In the genomic region with DNA sequence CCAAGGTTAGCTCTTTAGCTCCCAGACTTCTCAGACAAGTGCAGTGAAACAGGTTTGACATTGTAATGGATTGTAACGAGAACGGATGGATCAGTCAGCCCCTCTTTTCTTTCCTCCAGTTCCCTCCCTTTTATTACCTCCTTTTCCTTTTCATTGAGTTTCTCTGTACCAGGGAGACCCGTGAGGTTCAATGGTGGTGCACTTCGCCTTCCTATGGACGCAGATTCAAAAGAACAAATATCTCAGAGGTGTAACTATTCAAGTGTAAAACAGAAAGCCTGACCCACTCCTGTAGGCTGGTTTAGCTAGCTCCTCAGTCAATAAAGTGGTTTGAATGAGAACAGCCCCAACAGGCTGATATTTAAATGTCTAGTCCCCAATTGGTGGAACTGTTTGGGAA, we compare ENCODE assay signal across 25 mouse cellular contexts. TPM values are rescaled to one million over a fixed set of nuclear protein-coding genes. Genes with fewer than 3 reads are reported as not detected.
A peak's percentile ranks its signal among the peaks of the same experiment; 100 is the strongest.
DNase-seq lines count a peak whose midpoint lies in the region; TF ChIP-seq lines count a peak whose summit lies in the region.
"Had no signal": no experiment of that assay in that cellular context is flagged by ENCODE, and none has a peak within 500 bp of the region (broad histone marks: within the 10 kb centered on the region; RNA-seq: fewer than 3 reads in every experiment).

No protein-coding gene starts in this region.

- no peak overlapping the region for H3K9ac ChIP-seq in ES-Bruce4 (ENCODE audit: low read depth, poor library complexity, severe bottlenecking)

- no peak for TF ChIP-seq EP300 in ES-Bruce4 (IDR thresholded peaks at IDR 0.05; ENCODE audit: insufficient read depth, low read depth, low read length)

- TF ChIP-seq CTCF in ES-Bruce4 (IDR thresholded peaks at IDR 0.05; ENCODE audit: low read depth, low read length): no peak

- peaks cover 56% of the 10 kb centered on the region for H3K36me3 ChIP-seq in ES-Bruce4 (ENCODE audit: control insufficient read depth, insufficient read depth, low read length, poor library complexity, severe bottlenecking)

- no peak for TF ChIP-seq POLR2A in ES-Bruce4 (IDR thresholded peaks at IDR 0.05; ENCODE audit: insufficient read depth, low read length)

- H3K4me1 ChIP-seq in ES-Bruce4 (ENCODE audit: control insufficient read depth, insufficient read depth, low read length): no peaks in the 10 kb centered on the region

- H3K4me3 ChIP-seq in ES-Bruce4 (ENCODE audit: low read depth, low read length): no peak overlapping the region

- DNase-seq in ES-CJ7 (ENCODE audit: low read depth, low spot score) (peak; percentile 43), R1 (ENCODE audit: low read depth, low spot score) (peak; percentile 81), ZHBTc4 (ENCODE audit: low read depth, low spot score) (peak; percentile 62)
- DNase-seq in adrenal gland, postnatal 25 days: no peak
- DNase-seq in adrenal gland, postnatal 4 days (ENCODE audit: low spot score in 2 of 2): no peak
- no peak for DNase-seq in layer of hippocampus, adult 18-20 months (ENCODE audit: low spot score in 2 of 2)
- no peak for DNase-seq in neural tube, embryonic 10.5 days (ENCODE audit: extremely low spot score, low spot score)
- DNase-seq: adrenal gland, adult 2 months; adrenal gland, adult 8-10 months; adrenal gland, postnatal 10 days; adrenal gland, postnatal 14 days; adrenal gland, postnatal 36 days; B cell, adult 2 months; cerebellum, adult 11 months; cerebellum, adult 11-12 months; cerebellum, adult 18-20 months; cerebellum, adult 2 months; cerebellum, adult 8-10 months; cerebellum, adult 9-10 months; cerebellum, adult 9-11 months; cerebellum, postnatal 10 days had no signal

- H3K9me3 ChIP-seq in ES-Bruce4 (replicated peaks; ENCODE audit: control insufficient read depth, insufficient read depth, low read length, poor library complexity, severe bottlenecking): no peaks in the 10 kb centered on the region
- H3K9me3 ChIP-seq: G1E had no signal

- H3K27me3 ChIP-seq in ES-Bruce4 (ENCODE audit: control insufficient read depth, insufficient read depth, low read length, poor library complexity, severe bottlenecking): no peaks in the 10 kb centered on the region
- H3K27me3 ChIP-seq: CH12.LX, Patski had no signal

- peak overlapping the region; percentile 86 for H3K27ac ChIP-seq in ES-Bruce4 (ENCODE audit: insufficient read depth, low read length)

RNA-seq across cellular contexts. Expression of gene Dusp14, which starts 12.8 kb away (rescaled TPM):
- polyA plus RNA-seq in ES-Bruce4 (2011; ENCODE audit: insufficient read depth, insufficient read length, low read depth, missing spikeins): 26.0 and 32.4 TPM in 2 replicates
- total RNA-seq in adrenal gland, postnatal 25 days (2021): 3.9 and 4.7 TPM in 2 replicates
- 1 to 10 TPM; 4.5 to 6.3 TPM for total RNA-seq in adrenal gland, postnatal 4 days (2021)
- 10 to 100 TPM; 33.5 to 35.0 TPM for total RNA-seq in layer of hippocampus, adult 18-20 months (2021)
- total RNA-seq: G1E had no signal
- polyA plus RNA-seq: G1E had no signal

RNA-seq across cellular contexts. Expression of gene Tada2a, which starts 47.5 kb away (rescaled TPM):
- polyA plus RNA-seq in ES-Bruce4 (2011; ENCODE audit: insufficient read depth, insufficient read length, low read depth, missing spikeins): 95.8 and 99.3 TPM in 2 replicates
- total RNA-seq in adrenal gland, postnatal 25 days (2021): 17.2 and 25.6 TPM in 2 replicates
- 10 to 100 TPM; 24.3 to 26.1 TPM for total RNA-seq in adrenal gland, postnatal 4 days (2021)
- total RNA-seq in layer of hippocampus, adult 18-20 months (2021): 10 to 100 TPM; 30.4 to 30.8 TPM

RNA-seq across cellular contexts. Expression of gene Acaca, which starts 47.6 kb away (rescaled TPM):
- polyA plus RNA-seq in ES-Bruce4 (2011; ENCODE audit: insufficient read depth, insufficient read length, low read depth, missing spikeins): 49.5 and 50.3 TPM in 2 replicates
- total RNA-seq in adrenal gland, postnatal 25 days (2021): 264 and 316 TPM in 2 replicates
- 10 to 100 TPM; 59.1 to 63.5 TPM for total RNA-seq in adrenal gland, postnatal 4 days (2021)
- 10 to 100 TPM; 68.3 to 70.7 TPM for total RNA-seq in layer of hippocampus, adult 18-20 months (2021)

Comparison
In these comparisons a context has a peak if more than half of its experiments do, and no peak if none do; other contexts are left out.
1. DNase-seq: peak in ES-CJ7 (single experiment), R1 (single experiment) and ZHBTc4 (single experiment); none in adrenal gland, postnatal 25 days (single experiment), adrenal gland, postnatal 4 days (0 of 2), layer of hippocampus, adult 18-20 months (0 of 2) and neural tube, embryonic 10.5 days (single experiment).